Mouse (Mus musculus): ENCODE measurements around the gene Cpne2. TPM values are rescaled to one million over a fixed set of nuclear protein-coding genes. Genes with fewer than 3 reads are reported as not detected.

The Cpne2 gene
- polyA plus RNA-seq, 1 experiment from 2014 or later, result 11.9 TPM

DNA sequence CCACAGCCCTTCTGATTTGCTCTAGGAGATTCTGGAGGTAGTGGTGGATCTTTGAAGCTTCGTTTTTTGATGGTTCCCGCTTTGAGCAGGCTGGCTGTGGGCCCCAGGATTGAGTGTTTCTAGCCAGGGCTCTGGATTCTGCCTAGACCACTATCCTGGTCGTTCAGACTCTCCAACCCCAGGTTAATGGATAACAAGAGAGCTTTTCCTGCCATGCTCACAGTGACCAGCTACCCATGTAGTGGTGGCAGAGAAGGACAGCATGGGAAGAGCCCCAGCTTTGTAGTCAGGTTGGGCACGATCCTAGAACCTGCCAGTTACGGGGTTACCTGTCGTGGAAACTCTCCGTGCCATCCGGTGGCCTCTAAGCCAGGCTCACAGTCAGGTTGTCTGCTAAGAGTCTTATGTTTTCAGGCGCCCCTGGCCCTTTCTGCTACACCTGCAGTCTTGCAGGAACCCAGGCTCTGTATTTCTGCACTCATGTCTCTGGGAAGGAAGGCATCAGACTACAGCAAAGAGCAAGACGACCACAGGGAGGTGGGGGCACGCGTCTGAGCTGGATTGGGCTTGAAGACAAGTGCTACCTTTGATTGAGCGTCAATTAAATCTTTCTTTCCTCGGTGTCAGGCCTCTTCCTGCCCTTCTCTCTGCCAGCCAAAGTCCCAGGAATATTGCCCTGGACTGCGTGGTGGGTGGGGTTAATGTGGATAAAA is 33.8 kb downstream of the Cpne2 start:
- H3K9me3 ChIP-seq (replicated peaks), result no peaks in the 10 kb centered on the region
- peaks cover 21% of the 10 kb centered on the region for H3K4me1 ChIP-seq
- 51% methylated on average over 15 of the region's 15 CpGs for WGBS
- H3K4me2 ChIP-seq (replicated peaks), result peak overlapping the region; percentile 24
- no peaks in the 10 kb centered on the region for H3K36me3 ChIP-seq
- no peak overlapping the region for H3K9ac ChIP-seq
- peaks cover 3% of the 10 kb centered on the region; the same call in 1 of the 2 replicates for H3K27me3 ChIP-seq
- no peak overlapping the region for H3K4me3 ChIP-seq
- peak overlapping the region; percentile 69 for H3K27ac ChIP-seq
- peak; percentile 60 for ATAC-seq (ENCODE audit: low FRiP score)

- no peaks in the 10 kb centered on the region for H3K9me3 ChIP-seq (replicated peaks)
- no peak overlapping the region for H3K4me3 ChIP-seq
- ATAC-seq (ENCODE audit: low FRiP score), result peak; percentile 93
- H3K9ac ChIP-seq, result no peak overlapping the region
- WGBS, result 48% methylated on average over 8 of the region's 8 CpGs
- peaks cover 3% of the 10 kb centered on the region; the same call in 1 of the 2 replicates for H3K27me3 ChIP-seq
- peaks cover 20% of the 10 kb centered on the region for H3K4me1 ChIP-seq
- H3K4me2 ChIP-seq (replicated peaks), result peak overlapping the region; percentile 24
- peak overlapping the region; percentile 69 for H3K27ac ChIP-seq
- H3K36me3 ChIP-seq, result no peaks in the 10 kb centered on the region
These were observed 34.5 kb downstream of the Cpne2 start for GRCm38 (mm10) chr8:94567159-94567849.

- no peak overlapping the region for H3K27ac ChIP-seq
- WGBS, result 92% methylated on average over 8 of the region's 8 CpGs
These were observed 35.3 kb downstream of the Cpne2 start for GRCm38 (mm10) chr8:94568098-94568497.

GRCm38 (mm10) chr8:94569419-94569818 is 36.6 kb downstream of the Cpne2 start:
- no peaks in the 10 kb centered on the region for H3K9me3 ChIP-seq (replicated peaks)
- H3K27me3 ChIP-seq, result no peaks in the 10 kb centered on the region
- no peak overlapping the region for H3K9ac ChIP-seq
- H3K4me3 ChIP-seq, result no peak overlapping the region
- WGBS, result 62% methylated on average over 1 of the region's 1 CpGs
- no peak for ATAC-seq (ENCODE audit: low FRiP score)
- H3K27ac ChIP-seq, result no peak overlapping the region
- H3K4me1 ChIP-seq, result peaks cover 20% of the 10 kb centered on the region
- H3K4me2 ChIP-seq (replicated peaks), result no peak overlapping the region
- peaks cover 17% of the 10 kb centered on the region for H3K36me3 ChIP-seq

More at GRCm38 (mm10) chr8:94568098-94568497, 35.3 kb downstream of the Cpne2 start:
- Histone ChIP-seq H3K4me3 (no peak overlapping the region), H3K9me3 (replicated peaks) (no peaks in the 10 kb centered on the region), H3K4me1 (peaks cover 20% of the 10 kb centered on the region), H3K9ac (no peak overlapping the region), H3K36me3 (0 out of 2 replicates have a peak, but pooled peaks cover 5% of the 10 kb centered on the region), H3K27me3 (peaks cover 3% of the 10 kb centered on the region; the same call in 1 of the 2 replicates), H3K4me2 (replicated peaks) (no peak overlapping the region)
- no peak for ATAC-seq (ENCODE audit: low FRiP score)

DNA sequence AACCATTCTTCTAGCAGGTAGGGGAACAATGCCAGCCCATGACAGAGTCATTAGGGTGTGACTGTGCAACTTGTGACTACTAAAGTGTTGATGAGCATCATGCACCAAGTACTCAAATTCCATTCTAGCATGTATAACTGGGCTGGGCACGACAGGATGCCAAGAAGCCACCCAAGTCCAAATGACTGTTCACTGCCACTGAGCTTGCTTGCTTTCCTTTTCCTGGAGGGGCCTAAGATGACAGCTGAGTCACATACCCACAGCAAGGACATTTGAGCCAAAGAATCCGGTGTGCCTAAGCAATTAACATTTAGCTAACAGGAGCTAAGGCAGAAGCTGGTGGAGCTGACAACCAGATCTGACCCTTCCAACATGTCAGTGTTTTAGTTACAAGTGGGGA is 39.1 kb downstream of the Cpne2 start:
- H3K27me3 ChIP-seq, result no peaks in the 10 kb centered on the region
- no peak overlapping the region for H3K9ac ChIP-seq
- peaks cover 11% of the 10 kb centered on the region for H3K4me1 ChIP-seq
- no peak overlapping the region for H3K4me3 ChIP-seq
- 69% methylated on average over 2 of the region's 2 CpGs for WGBS
- H3K27ac ChIP-seq, result no peak overlapping the region
- H3K36me3 ChIP-seq, result peaks cover 41% of the 10 kb centered on the region
- no peak overlapping the region for H3K4me2 ChIP-seq (replicated peaks)
- no peak for ATAC-seq (ENCODE audit: low FRiP score)
- no peaks in the 10 kb centered on the region for H3K9me3 ChIP-seq (replicated peaks)

DNA sequence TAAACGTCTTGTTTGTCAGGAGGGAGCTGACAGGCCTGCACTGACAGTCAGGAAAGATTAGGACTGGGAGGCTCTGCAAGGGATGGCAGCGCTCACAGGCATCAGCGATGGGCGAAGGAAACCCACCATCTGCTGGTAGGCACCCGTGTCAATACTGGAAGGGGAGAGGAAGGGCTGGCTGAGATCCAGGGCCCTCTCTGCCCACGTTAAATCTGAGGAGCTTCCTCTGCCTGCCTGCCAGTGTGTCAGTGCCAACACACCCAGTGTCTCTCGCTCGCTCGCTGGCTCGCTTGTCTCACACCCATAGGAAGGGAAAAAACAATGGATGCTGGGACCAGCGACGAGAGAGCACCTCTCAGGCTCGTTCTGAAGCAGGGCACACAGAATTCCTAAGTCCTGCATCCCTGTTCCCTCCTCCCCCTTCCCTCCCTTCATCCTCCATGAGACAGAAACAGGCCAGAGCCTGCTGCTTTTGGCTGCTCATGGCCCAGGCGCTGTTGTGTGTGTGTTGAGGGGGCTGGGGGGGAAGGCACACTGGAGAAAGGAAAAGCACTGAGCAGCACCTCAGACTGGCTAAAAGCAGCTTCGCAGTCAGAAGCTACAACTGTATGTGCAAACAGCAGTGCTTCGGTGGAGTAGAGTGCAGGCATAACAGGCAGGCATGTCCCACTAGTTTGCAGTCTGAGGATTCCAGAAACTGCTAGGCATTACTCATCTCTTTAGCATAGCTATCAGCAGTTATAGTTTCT is 41.5 kb downstream of the Cpne2 start:
- Histone ChIP-seq H3K36me3 (peaks cover 65% of the 10 kb centered on the region), H3K27ac (no peak overlapping the region), H3K9ac (no peak overlapping the region), H3K4me2 (replicated peaks) (no peak overlapping the region), H3K4me1 (0 out of 2 replicates have a peak, but pooled peaks cover 2% of the 10 kb centered on the region), H3K9me3 (replicated peaks) (no peaks in the 10 kb centered on the region), H3K4me3 (no peak overlapping the region), H3K27me3 (no peaks in the 10 kb centered on the region)
- ATAC-seq (ENCODE audit: low FRiP score), result no peak
- 84% methylated on average over 16 of the region's 16 CpGs for WGBS

DNA sequence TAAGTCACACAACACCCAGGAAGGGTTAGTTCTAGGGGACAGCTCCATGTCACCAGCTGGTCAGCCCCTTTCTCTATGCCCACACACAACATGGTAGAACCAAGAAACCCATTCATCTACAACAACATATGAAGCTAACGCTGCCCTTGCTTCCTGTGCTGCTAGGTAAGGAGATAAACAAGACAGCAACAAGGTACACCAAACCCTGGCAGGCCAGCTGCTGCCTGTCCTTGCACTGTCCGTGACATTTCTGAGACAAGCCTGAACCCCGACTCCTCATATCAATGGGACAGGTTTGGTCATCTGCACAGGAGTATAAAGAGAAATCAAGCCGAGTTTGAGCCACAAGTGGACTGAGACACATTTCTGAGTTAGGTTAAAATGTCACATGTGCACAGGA is 42.4 kb downstream of the Cpne2 start:
- Histone ChIP-seq H3K36me3 (peaks cover 69% of the 10 kb centered on the region), H3K4me3 (no peak overlapping the region), H3K9me3 (replicated peaks) (no peaks in the 10 kb centered on the region), H3K4me1 (no peaks in the 10 kb centered on the region), H3K27me3 (no peaks in the 10 kb centered on the region), H3K27ac (no peak overlapping the region), H3K9ac (no peak overlapping the region), H3K4me2 (replicated peaks) (no peak overlapping the region)
- ATAC-seq (ENCODE audit: low FRiP score), result no peak
- 94% methylated on average over 4 of the region's 4 CpGs for WGBS

- Histone ChIP-seq H3K9ac (no peak overlapping the region), H3K4me1 (no peaks in the 10 kb centered on the region), H3K36me3 (peaks cover 83% of the 10 kb centered on the region), H3K9me3 (replicated peaks) (no peaks in the 10 kb centered on the region), H3K4me3 (no peak overlapping the region), H3K4me2 (replicated peaks) (no peak overlapping the region), H3K27ac (no peak overlapping the region), H3K27me3 (no peaks in the 10 kb centered on the region)
- WGBS, result 85% methylated on average over 7 of the region's 7 CpGs
- no peak for ATAC-seq (ENCODE audit: low FRiP score)
These were observed 49.2 kb downstream of the Cpne2 start for GRCm38 (mm10) chr8:94581820-94582483.

DNA sequence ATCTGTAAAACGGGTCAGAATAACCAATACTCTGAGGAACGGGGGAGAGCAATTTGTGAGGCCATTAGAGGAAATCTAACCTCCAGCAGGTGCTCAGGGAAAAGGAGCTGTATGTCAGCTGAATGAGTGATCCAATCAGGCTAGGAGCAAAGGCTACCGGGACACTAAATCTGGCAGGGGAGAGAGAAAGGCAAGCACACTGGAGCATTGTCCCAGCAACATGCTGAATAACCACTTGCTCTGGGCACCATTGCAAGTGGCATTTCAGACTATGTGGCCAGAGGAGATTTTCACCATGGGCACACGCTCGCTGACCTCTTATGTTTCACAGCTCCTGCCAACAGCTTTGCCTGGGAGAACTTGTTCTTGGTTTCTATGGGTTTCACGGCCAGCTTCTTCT is 49.8 kb downstream of the Cpne2 start:
- no peak for ATAC-seq (ENCODE audit: low FRiP score)
- no peak overlapping the region for H3K27ac ChIP-seq

GRCm38 (mm10) chr8:94584238-94584817 is 51.5 kb downstream of the Cpne2 start:
- Histone ChIP-seq H3K4me2 (replicated peaks) (no peak overlapping the region), H3K9me3 (replicated peaks) (no peaks in the 10 kb centered on the region), H3K9ac (no peak overlapping the region), H3K4me3 (no peak overlapping the region), H3K36me3 (peaks cover 77% of the 10 kb centered on the region), H3K27ac (no peak overlapping the region), H3K27me3 (no peaks in the 10 kb centered on the region), H3K4me1 (no peaks in the 10 kb centered on the region)
- 60% methylated on average over 4 of the region's 4 CpGs for WGBS
- peak; percentile 46; the same call in 1 of the 2 replicates for ATAC-seq (ENCODE audit: low FRiP score)

More for the DNA sequence above, 49.8 kb downstream of the Cpne2 start:
- no peak overlapping the region for H3K9ac ChIP-seq
- 94% methylated on average over 6 of the region's 6 CpGs for WGBS
- no peaks in the 10 kb centered on the region for H3K4me1 ChIP-seq
- no peak overlapping the region for H3K4me2 ChIP-seq (replicated peaks)
- no peak overlapping the region for H3K4me3 ChIP-seq
- H3K36me3 ChIP-seq, result peaks cover 83% of the 10 kb centered on the region
- no peaks in the 10 kb centered on the region for H3K27me3 ChIP-seq
- H3K9me3 ChIP-seq (replicated peaks), result no peaks in the 10 kb centered on the region

GRCm38 (mm10) chr8:94591691-94592090 is 58.9 kb downstream of the Cpne2 start:
- Histone ChIP-seq H3K36me3 (peaks cover 24% of the 10 kb centered on the region), H3K9ac (no peak overlapping the region), H3K4me3 (no peak overlapping the region), H3K4me1 (no peaks in the 10 kb centered on the region), H3K27me3 (no peaks in the 10 kb centered on the region), H3K4me2 (replicated peaks) (no peak overlapping the region), H3K9me3 (replicated peaks) (no peaks in the 10 kb centered on the region), H3K27ac (no peak overlapping the region)
- no peak for ATAC-seq (ENCODE audit: low FRiP score)
- 77% methylated on average over 4 of the region's 4 CpGs for WGBS

All from hindbrain, embryonic 12.5 days (tissue).